Mouse (Mus musculus) lung, postnatal 4 days (tissue): Measurements from ENCODE around the gene Snrnp200.
"Not testable (repeated sequence)": the region's sequence is repeated elsewhere in the genome, so short reads cannot be mapped to it uniquely, and the experiment has no call there.

ENCODE experiments used
- DNase-seq, 2 experiments: peaks; one replicate each; pipeline ENCODE4 v3.0.0; 2021

Snrnp200 gene

GRCm38 (mm10) chr2:127207547-127208451, at the start of gene Snrnp200, which contains the start of gene 1810024B03Rik:
TSS of gene Snrnp200 (plus strand) at chr2:127208386.
TSS of gene 1810024B03Rik (minus strand) at chr2:127208280.
- peak; percentile 95 for DNase-seq

- DNase-seq = no peak
Observed at GRCm38 (mm10) chr2:127165675-127166074, 42.5 kb upstream of the Snrnp200 start.

- peak in 1 of 2 experiments; percentile 17 for DNase-seq
Observed at GRCm38 (mm10) chr2:127166261-127166660, 41.9 kb upstream of the Snrnp200 start.

GRCm38 (mm10) chr2:127182598-127183381, 25.4 kb upstream of the Snrnp200 start:
- DNase-seq = peak; percentile 84 to 88

- DNase-seq = no peak
Observed at GRCm38 (mm10) chr2:127189574-127189973, 18.6 kb upstream of the Snrnp200 start.

- DNase-seq = peak in 1 of 2 experiments; percentile 73
Observed at GRCm38 (mm10) chr2:127204932-127205331, 3.3 kb upstream of the Snrnp200 start.

GRCm38 (mm10) chr2:127205936-127206335, 2.2 kb upstream of the Snrnp200 start:
- DNase-seq = not testable (repeated sequence)

- DNase-seq = no peak
Observed at GRCm38 (mm10) chr2:127206916-127207315, 1.3 kb upstream of the Snrnp200 start.

- DNase-seq = no peak
Observed at GRCm38 (mm10) chr2:127208452-127208769, 225 bp downstream of the Snrnp200 start.

GRCm38 (mm10) chr2:127210701-127211100, 2.5 kb downstream of the Snrnp200 start:
- no peak for DNase-seq

GRCm38 (mm10) chr2:127217746-127218145, 9.6 kb downstream of the Snrnp200 start:
- DNase-seq = no peak

GRCm38 (mm10) chr2:127225261-127225660, 17.1 kb downstream of the Snrnp200 start:
- no peak for DNase-seq

- no peak for DNase-seq
Observed at GRCm38 (mm10) chr2:127237897-127238610, 29.9 kb downstream of the Snrnp200 start.

- no peak for DNase-seq
Observed at GRCm38 (mm10) chr2:127240065-127240464, 31.9 kb downstream of the Snrnp200 start.

GRCm38 (mm10) chr2:127247592-127248333, 39.6 kb downstream of the Snrnp200 start, which contains the start of the genes Ciao1 and Tmem127:
TSS of gene Ciao1 (minus strand) at chr2:127247816.
TSS of gene Tmem127 (plus strand) at chr2:127247908.
- DNase-seq = peak; percentile 98 to 99

GRCm38 (mm10) chr2:127248334-127249004, 40.3 kb downstream of the Snrnp200 start:
- peak; percentile 48 to 59 for DNase-seq

- DNase-seq = no peak
Observed at GRCm38 (mm10) chr2:127250291-127251008, 42.3 kb downstream of the Snrnp200 start.

- DNase-seq = no peak
Observed at GRCm38 (mm10) chr2:127251457-127251856, 43.3 kb downstream of the Snrnp200 start.

- no peak for DNase-seq
Observed at GRCm38 (mm10) chr2:127251880-127252527, 43.8 kb downstream of the Snrnp200 start.

GRCm38 (mm10) chr2:127252787-127253186, 44.6 kb downstream of the Snrnp200 start:
- no peak for DNase-seq
